Mouse (Mus musculus): ENCODE measurements at regions not wholly inside any gene's neighbourhood (a gene's known extent, or its start where the extent isn't known, plus 50 kb on each side); places are given as distances from the start of the nearest gene placed in this dataset.

- TF ChIP-seq CTCF (IDR thresholded peaks at IDR 0.05; ENCODE audit: extremely low read depth, insufficient read length, insufficient replicate concordance, low read depth, low read length) (no peak), POLR2A (IDR thresholded peaks at IDR 0.05; ENCODE audit: low read depth, low read length) (no peak)
Observed at GRCm38 (mm10) chr3:143584692-143585603, 620.1 kb downstream of the Lmo4 start.

Measured in small intestine, adult 2 months (tissue).